Mouse (Mus musculus) gastrocnemius, postnatal 4 days (tissue): ENCODE measurements at regions not wholly inside any gene's neighbourhood (a gene's known extent, or its start where the extent isn't known, plus 50 kb on each side); places are given as distances from the start of the nearest gene placed in this dataset.
A peak's percentile ranks its signal among the peaks of the same experiment; 100 is the strongest.

ENCODE experiments used
- DNase-seq, 2 experiments: peaks; one replicate each; pipeline ENCODE4 v3.0.0; 2021 to 2022; ENCODE audit warnings: low spot score in 2 of 2, mixed read lengths in 2 of 2

- no peak for DNase-seq
These were observed 119.2 kb upstream of the Ccdc122 start for GRCm38 (mm10) chr14:76917139-76917929.

DNA sequence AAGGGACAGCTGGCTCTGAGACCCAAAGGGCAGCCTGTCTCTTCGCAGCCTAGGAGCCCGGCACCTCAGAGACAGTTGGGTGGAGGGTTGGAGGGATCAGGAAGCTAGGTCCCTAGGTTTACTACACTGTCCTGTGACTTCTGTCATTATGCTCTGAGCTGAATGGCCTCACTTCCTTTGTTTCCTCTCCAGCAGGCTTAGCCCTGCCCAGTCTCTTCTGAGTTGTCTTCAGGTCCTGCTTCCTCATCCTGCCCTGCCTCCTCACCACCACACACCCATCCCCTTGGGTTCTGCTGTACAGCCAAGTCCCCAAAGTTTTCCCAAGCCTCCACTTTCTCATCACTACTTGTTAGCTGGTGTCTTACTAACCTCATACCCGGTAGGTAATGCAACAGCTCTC, 122.7 kb upstream of the Ccdc122 start:
- no peak for DNase-seq

DNA sequence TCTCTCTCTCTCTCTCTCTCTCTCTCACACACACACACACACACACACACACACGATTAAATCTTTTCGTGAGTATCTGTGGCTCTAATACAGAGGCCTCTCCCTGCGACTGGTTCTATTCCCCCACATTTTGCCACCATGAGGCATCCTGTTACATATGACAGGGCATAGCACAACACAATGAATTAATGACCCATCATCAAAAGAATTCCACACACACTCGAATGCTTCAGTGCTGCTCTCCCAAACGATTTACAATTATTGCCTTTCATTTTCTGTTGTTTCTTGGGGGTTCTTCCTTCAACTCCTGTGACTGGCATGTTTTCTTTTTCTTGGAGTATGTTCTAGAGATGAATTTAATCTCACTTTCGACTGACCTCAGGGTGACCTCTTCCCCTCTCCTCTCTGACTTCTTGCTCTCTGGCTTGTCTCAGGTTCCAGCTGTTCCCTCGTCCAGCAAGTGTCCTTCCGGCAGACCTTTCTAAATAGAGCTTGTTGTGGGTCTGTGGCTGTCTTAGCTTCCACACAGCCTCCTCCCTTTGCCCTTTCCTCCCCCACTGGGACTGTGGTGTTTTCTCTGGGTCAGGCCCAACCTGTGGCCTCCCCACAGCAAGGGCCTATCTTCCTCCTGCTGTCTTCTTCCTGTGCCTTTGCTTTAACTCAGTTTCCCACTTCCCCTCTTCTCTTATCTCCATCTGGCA, 124.1 kb upstream of the Ccdc122 start:
- no peak for DNase-seq

DNA sequence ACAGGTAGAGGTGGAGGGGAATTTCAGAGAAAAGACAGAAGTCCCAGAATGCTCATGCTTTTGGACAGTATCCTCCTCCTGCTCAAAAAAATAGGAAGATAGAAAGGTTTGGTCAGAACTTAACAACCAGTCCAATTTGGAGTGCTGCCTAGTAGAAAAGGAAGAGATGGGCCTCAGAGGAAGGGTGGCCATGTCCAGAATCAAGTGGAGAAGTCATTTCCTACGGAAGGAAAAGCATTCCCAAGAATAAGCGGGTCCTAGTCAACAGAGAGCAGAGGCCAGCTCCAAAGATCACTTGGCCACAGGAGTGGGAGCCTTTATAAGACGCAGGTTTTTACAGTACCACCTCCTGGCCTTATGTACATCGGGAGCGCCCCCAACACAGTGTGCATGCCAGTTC, 125.3 kb upstream of the Ccdc122 start:
- no peak for DNase-seq

- DNase-seq: no peak
These were observed 126.4 kb upstream of the Ccdc122 start for GRCm38 (mm10) chr14:76910186-76910585.

DNA sequence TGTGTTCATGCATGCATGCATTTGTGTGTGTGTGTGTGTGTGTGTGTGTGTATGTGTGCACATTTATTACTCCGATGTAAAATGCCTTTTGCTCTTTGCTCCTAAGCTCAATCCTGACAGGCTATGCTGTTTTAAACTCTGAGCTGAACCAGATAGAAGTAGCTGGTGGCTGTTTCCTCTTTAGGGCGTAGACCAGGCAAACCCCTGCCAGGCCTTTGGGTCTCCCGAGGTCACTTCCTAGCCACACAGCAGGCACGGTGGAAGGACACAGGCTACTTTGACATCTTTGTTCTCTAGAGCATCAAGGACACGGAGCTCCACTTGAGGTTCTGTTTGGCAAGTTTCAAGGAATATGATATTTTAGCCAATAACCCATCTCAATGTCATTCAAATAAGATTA, 128.6 kb upstream of the Ccdc122 start:
- DNase-seq: no peak

DNA sequence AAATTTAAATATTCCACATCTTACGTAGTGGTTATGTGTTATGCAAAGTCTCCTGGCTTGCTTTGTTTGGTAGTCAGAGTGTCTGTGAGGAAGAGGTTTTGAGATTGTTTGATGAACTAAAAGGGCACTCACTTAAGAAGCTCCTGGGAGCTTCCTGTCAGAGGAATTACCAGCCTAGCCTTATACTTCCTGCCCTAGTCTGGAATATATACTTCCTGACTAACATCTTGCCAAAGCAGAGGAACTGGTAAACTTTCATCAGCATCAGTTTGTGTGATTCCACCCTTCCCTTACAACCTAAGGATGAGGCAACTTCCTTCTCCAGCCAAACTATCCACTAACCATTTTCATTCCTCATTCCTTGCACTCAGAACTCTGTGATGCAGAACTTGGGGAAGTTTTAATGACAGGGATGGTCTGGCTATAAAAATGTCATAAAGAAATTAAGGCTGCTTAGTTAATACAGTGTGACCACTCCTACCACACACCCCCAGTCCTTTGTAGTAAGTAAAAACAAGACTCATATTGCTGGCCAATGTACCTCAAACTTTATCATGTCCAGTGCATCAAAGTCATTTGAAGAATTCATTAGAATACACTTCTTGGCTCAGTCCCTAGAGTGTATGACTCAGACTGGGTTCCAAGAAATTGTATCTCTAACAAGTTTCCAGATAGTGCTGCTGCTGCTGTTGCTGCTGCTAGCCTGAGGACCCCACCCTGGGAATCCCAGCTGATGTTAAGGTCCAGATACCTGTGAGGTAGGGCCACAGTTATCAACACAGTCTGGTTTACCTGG, 133.4 kb upstream of the Ccdc122 start:
- no peak for DNase-seq

- DNase-seq: no peak
These were observed 135.1 kb upstream of the Ccdc122 start for GRCm38 (mm10) chr14:76901490-76901889.

DNA sequence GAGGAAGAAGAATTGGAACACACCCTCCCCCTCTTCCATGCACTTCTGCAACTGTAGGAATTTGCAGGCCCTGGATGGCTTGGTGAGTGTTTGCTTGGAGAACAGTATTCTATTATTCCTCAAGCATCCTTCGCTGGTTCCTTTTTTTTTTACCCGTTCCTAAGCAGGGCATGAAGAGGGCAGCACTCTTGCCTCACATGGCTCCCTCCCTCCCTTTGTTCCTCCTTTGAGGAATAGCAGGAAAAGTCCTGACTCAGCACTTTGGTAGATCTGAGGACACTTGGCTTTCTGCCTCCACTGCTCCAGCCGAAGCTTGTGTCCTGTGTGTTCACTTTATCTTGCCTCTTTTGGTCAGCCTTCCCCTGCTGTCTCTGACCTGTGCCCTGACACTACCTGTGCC, 137.2 kb upstream of the Ccdc122 start:
- DNase-seq: no peak

- DNase-seq: no peak
These were observed 148.9 kb upstream of the Ccdc122 start for GRCm38 (mm10) chr14:76887708-76888107.

- no peak for DNase-seq
These were observed 149.4 kb upstream of the Ccdc122 start for GRCm38 (mm10) chr14:76887201-76887600.

- DNase-seq: no peak
These were observed 153.3 kb upstream of the Ccdc122 start for GRCm38 (mm10) chr14:76883231-76883651.

GRCm38 (mm10) chr14:76882711-76883171, 153.8 kb upstream of the Ccdc122 start:
- peak; percentile 21 to 49 for DNase-seq

GRCm38 (mm10) chr14:76880851-76881250, 155.7 kb upstream of the Ccdc122 start:
- DNase-seq: no peak

GRCm38 (mm10) chr14:76877306-76877705, 159.3 kb upstream of the Ccdc122 start:
- no peak for DNase-seq

GRCm38 (mm10) chr14:76876015-76876414, 160.6 kb upstream of the Ccdc122 start:
- DNase-seq: peak in 1 of 2 experiments; percentile 54

DNA sequence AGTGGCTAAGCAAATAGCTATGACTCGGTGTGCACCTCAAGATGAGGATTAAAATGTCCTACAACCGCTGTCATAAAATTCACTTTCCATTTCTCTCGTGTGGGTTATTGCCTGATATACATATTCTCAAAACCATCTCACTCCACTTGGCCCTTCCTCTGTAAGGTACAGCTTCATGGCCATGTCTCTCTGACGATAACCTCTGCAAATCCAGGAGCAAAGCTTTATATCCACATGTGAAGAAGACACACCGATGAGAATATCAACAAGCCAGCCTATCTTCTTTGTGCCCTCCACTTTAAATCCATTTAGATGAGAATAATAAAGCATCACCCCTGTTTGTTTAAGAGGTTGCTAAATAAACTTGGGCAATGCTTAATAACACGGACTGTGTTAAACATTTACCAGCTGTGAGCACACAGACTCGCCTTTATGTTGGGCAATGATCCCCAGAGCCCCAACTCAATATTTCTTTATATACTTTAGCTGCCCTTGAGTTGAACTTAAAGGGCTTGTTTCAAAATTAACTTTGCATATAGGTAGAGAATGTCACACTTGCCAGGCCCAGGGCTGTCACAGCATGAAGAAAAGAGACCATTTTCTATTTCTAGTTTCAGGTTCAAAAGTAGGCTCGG, 161.2 kb upstream of the Ccdc122 start:
- no peak for DNase-seq

DNA sequence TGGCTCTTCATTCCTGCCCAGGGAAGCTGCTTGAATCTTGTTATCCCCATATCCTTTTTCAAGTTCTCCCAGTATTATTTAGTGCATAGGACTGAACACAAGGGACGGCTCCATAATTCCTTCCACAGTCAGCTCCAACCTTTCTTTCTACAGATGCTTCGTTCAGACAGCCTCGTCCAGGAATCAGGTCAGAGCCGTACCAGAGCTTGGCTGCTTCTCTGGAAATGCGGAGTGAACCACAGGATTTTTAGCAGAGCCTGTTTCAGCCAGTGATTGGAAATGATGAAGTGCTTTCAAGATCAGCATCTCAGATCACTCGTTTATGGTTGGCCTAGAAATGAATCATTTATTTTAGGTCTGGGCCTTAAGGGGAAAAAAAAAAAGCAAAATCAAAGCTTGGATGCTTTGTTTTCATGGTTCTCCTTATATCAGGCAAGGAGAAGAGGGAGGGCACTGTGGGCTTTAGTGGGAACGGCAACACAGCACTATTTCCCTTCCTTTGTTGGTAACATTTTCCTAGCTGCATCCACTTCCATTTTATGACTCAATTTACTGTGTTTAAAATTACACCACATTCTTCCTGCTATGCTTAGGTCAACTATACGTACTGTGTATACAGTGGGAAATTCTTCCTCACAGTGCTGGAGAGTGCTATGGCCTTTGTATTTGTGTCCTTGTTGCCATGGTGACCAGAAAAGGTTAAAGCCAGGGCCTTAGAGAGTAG, 161.9 kb upstream of the Ccdc122 start:
- peak in 1 of 2 experiments; percentile 23 for DNase-seq

- no peak for DNase-seq
These were observed 162.9 kb upstream of the Ccdc122 start for GRCm38 (mm10) chr14:76873684-76874083.

GRCm38 (mm10) chr14:76872976-76873375, 163.6 kb upstream of the Ccdc122 start:
- no peak for DNase-seq

DNA sequence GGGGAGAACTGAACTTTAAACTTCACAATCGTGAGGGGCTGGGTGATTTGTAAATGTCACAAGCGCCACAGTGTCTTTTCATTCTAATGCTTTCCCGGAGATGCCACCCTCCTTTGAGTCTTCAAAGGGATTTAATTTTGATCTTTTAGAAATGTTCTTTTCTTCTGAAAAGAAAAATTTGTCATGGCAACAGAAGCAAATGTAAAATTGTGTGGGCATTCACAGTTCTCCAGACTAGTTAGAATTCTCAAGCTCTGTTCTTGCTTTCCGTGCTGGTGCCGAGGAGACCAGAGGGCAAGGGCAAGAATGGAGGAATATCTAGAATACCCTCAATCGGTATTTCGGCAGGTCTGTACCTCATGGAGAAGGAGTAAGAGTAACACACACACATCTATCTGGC, 164.1 kb upstream of the Ccdc122 start:
- no peak for DNase-seq
